Mouse (Mus musculus) heart, embryonic 13.5 days (tissue): ENCODE measurements around the gene Ccnyl1. TPM values are rescaled to one million over a fixed set of nuclear protein-coding genes. Genes with fewer than 3 reads are reported as not detected.

Source experiments
- ATAC-seq: fragments of 200-750 bp; cut with Nextera tagmentation; 2 replicates; pipeline ENCODE4 v1.8.0; 2017; ENCODE audit warnings: moderate TSS enrichment; ENCODE audit not compliant: insufficient number of reproducible peaks, low FRiP score, low TSS enrichment; ENCODE audit errors: extremely low read depth
- H3K27ac ChIP-seq: fragments of 300-500 bp; sonication (generic); replicated peaks from 2 replicates; pipeline ENCODE4 v1.5.1; 2015; ENCODE audit warnings: moderate library complexity, mild to moderate bottlenecking, inconsistent platforms
- H3K27me3 ChIP-seq: fragments of 300-500 bp; sonication (generic); replicated peaks from 2 replicates; pipeline ENCODE4 v1.6.1; 2015; ENCODE audit warnings: mild to moderate bottlenecking, inconsistent platforms
- H3K36me3 ChIP-seq: fragments of 300-500 bp; sonication (generic); 2 replicates; pipeline ENCODE4 v1.6.1; 2015; ENCODE audit warnings: mild to moderate bottlenecking, inconsistent platforms
- H3K4me1 ChIP-seq: fragments of 300-500 bp; sonication (generic); 2 replicates; pipeline ENCODE4 v1.6.1; 2015; ENCODE audit warnings: inconsistent platforms
- H3K4me2 ChIP-seq: fragments of 300-500 bp; sonication (generic); 2 replicates; pipeline ENCODE4 v1.6.1; 2015; ENCODE audit warnings: inconsistent platforms, mild to moderate bottlenecking, moderate library complexity
- H3K4me3 ChIP-seq: fragments of 300-500 bp; sonication (generic); 2 replicates; pipeline ENCODE4 v1.5.1; 2015; ENCODE audit warnings: moderate library complexity, mild to moderate bottlenecking, inconsistent platforms
- H3K9ac ChIP-seq: fragments of 300-500 bp; sonication (generic); 2 replicates; pipeline ENCODE4 v1.6.1; 2015; ENCODE audit warnings: inconsistent platforms, mild to moderate bottlenecking, moderate library complexity
- H3K9me3 ChIP-seq: fragments of 300-500 bp; sonication (generic); 2 replicates; pipeline ENCODE4 v1.6.1; 2016; ENCODE audit warnings: inconsistent platforms
- WGBS: fragments of 180-500 bp; shearing (Covaris S2); methylation state at CpG from one replicate; pipeline ENCODE4 v1.1.7; 2015; ENCODE audit warnings: mixed read lengths; 5-methylcytosine and 5-hydroxymethylcytosine counted together
- polyA plus RNA-seq: library from polyadenylated mRNA; unstranded; fragments of >200 nt; fragmentation: Nextera tagmentation; extraction: Ambion mirVana; gene quantifications from 2 replicates; pipeline ENCODE4 v1.2.1, GENCODE M21; 2015

Gene Ccnyl1
- polyA plus RNA-seq, 1 experiment from 2014 or later, result 3.9 TPM

DNA sequence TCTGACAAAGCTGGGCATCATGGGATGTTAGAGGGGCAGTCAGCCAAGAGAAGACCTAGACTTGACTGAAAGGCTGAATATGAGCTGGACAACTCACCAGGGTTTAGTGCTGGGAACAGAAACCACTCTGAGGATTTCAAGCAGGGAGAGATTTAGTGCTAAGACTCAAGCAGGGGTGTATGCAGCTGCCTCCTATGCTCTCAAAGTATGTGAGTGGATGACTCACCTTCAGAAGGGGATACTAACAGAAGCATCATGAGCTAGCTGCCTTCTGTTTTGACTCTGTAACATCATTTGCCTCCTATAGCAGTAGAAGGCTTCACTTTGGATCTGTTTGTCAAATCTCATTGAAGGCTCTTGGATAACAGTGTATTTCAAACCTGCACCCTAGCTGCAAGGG lies 54.4 kb downstream of the Ccnyl1 start:
- no peak for ATAC-seq
- Histone ChIP-seq H3K9ac (no peak overlapping the region), H3K9me3 (no peaks in the 10 kb centered on the region), H3K4me1 (peaks cover 2% of the 10 kb centered on the region), H3K36me3 (no peaks in the 10 kb centered on the region), H3K4me3 (no peak overlapping the region), H3K4me2 (no peak overlapping the region), H3K27me3 (0 out of 2 replicates have a peak, but pooled peaks cover 7% of the 10 kb centered on the region), H3K27ac (no peak overlapping the region)

DNA sequence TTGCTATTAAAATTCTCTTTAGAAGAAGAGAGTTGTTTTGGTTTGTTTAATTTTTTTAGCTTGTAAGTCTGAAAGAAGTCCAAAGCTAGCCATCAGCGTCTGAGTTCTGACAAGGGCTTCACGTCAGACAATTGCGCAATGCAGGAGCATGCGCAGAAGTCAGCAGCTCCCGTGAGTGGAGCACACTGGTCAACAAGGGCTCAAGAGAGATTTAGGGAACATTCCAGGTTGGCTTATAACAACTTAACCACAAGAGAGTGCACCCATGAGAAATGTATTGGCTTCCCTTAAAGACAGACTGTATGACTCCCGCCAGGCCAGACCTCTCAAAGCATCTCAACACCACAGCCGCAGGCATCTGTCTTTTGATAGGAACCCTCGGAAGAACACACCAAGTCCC lies 62.9 kb downstream of the Ccnyl1 start:
- Histone ChIP-seq H3K27ac (no peak overlapping the region), H3K4me3 (no peak overlapping the region), H3K4me1 (peaks cover 16% of the 10 kb centered on the region; the same call in 1 of the 2 replicates), H3K27me3 (0 out of 2 replicates have a peak, but pooled peaks cover 5% of the 10 kb centered on the region), H3K4me2 (no peak overlapping the region), H3K36me3 (no peaks in the 10 kb centered on the region), H3K9ac (no peak overlapping the region), H3K9me3 (no peaks in the 10 kb centered on the region)
- 62% methylated on average over 8 of the region's 8 CpGs for WGBS
- ATAC-seq, result no peak

DNA sequence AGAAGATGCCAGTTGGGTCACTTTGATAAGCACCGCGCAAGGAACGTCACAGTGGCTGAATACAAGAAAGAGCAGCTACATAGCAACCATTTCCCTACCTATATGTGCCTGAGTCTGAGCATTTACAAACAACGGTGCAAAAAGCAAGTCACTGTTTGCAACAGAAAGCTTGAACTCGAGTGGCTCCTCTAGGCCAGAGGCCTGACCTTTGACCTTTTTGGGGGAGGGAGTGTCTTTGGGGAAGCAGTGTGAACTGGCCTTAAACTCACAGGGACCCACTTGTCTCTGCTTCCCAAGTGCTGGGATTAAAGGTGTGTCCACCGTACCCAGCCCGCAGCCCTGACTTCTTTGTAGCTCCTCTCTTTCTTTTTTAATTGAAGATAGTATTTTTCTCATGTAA lies 63.4 kb downstream of the Ccnyl1 start:
- no peaks in the 10 kb centered on the region for H3K36me3 ChIP-seq

DNA sequence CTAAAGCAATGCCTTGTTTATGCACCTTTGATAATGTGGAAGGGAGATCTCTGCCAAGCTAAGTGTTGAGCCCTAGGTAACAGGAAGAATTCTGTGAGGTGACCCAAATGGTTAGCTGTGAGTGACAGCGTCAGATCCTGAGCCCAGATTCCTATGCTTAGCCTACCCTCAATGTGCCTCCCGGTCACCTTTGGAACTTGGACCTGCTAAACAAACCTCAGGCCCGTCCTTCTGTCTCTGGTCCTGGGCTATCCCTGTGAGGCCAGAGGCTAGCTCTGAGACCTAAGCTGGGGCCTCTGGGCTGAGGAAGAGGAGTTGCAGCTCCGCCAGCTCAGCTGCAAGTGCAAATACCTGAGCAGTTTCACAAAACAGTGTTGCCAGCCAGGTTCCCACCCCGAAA lies 64.4 kb downstream of the Ccnyl1 start:
- no peaks in the 10 kb centered on the region for H3K36me3 ChIP-seq
- H3K9ac ChIP-seq, result no peak overlapping the region
- WGBS, result 83% methylated on average over 5 of the region's 5 CpGs
- H3K4me3 ChIP-seq, result no peak overlapping the region
- H3K27me3 ChIP-seq, result no peaks in the 10 kb centered on the region
- H3K4me1 ChIP-seq, result peaks cover 16% of the 10 kb centered on the region; the same call in 1 of the 2 replicates
- no peak for ATAC-seq
- H3K9me3 ChIP-seq, result no peaks in the 10 kb centered on the region
- no peak overlapping the region for H3K27ac ChIP-seq
- H3K4me2 ChIP-seq, result no peak overlapping the region

More for the DNA sequence above, 63.4 kb downstream of the Ccnyl1 start:
- no peaks in the 10 kb centered on the region for H3K9me3 ChIP-seq
- no peak for ATAC-seq
- H3K27me3 ChIP-seq, result no peaks in the 10 kb centered on the region
- H3K9ac ChIP-seq, result no peak overlapping the region
- H3K4me2 ChIP-seq, result no peak overlapping the region
- H3K27ac ChIP-seq, result no peak overlapping the region
- peaks cover 16% of the 10 kb centered on the region; the same call in 1 of the 2 replicates for H3K4me1 ChIP-seq
- WGBS, result 65% methylated on average over 7 of the region's 7 CpGs
- no peak overlapping the region for H3K4me3 ChIP-seq

DNA sequence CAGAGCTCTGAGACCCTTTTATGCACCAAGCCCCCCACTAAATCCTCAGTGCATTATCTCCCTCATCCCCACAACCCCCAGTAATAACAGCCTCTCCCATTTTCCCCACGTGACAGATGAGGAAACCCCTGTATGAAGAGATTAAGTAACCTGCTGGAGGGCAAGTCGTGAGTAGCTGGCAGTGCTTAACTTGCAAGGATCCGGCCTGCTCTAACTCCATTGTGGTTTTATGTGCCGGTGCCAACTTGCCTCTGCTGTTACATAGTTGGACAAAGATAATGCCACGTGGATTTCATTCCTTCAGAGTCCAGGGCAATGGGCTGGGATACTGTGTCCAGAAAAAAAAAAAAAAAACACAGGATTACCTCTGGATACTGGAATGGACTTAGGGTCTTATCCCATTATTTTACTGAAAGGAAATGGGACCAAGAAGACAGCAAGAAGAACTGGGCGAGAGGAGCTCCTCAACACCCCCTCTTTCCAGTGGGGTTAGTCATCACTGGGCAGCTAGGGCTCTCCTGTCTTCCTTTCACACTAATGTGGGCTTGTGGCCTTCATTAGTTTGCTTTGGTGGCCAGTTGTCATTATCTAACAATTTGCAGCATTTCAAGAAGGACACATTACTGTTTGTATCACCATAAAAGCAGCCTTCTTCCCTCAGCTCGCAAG lies 65.8 kb downstream of the Ccnyl1 start:
- H3K4me3 ChIP-seq, result no peak overlapping the region
- no peak for ATAC-seq
- 52% methylated on average over 7 of the region's 7 CpGs for WGBS
- H3K27ac ChIP-seq, result 0 out of 2 replicates have a peak overlapping the region, but pooled peaks have one; percentile 1
- no peak overlapping the region for H3K9ac ChIP-seq
- no peak overlapping the region for H3K4me2 ChIP-seq
- H3K9me3 ChIP-seq, result no peaks in the 10 kb centered on the region
- no peaks in the 10 kb centered on the region for H3K36me3 ChIP-seq
- H3K27me3 ChIP-seq, result no peaks in the 10 kb centered on the region
- peaks cover 16% of the 10 kb centered on the region; the same call in 1 of the 2 replicates for H3K4me1 ChIP-seq

DNA sequence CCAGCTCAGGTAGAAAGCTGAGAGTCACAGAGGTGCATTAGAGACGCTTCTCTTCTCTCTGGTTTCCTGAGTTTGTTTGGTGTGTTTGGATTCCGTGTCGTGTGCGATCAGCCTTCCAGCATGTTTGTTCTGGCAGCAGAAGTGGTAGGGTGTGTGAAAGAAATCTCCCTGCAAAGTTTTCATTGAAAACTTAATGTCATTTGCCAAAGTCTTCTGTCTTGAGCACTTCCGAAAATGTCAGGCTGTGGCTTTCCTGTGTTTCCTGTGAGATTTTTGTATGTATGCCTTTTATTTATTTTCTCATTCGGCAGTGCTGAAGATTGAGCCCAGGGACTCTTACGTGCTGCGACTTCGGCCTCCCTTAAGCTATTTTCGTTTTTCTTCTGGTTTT lies 66.4 kb downstream of the Ccnyl1 start:
- no peaks in the 10 kb centered on the region for H3K9me3 ChIP-seq
- no peak overlapping the region for H3K4me3 ChIP-seq
- no peak for ATAC-seq
- peaks cover 16% of the 10 kb centered on the region; the same call in 1 of the 2 replicates for H3K4me1 ChIP-seq
- 58% methylated on average over 10 of the region's 10 CpGs for WGBS
- 0 out of 2 replicates have a peak overlapping the region, but pooled peaks have one; percentile 1 for H3K27ac ChIP-seq
- no peaks in the 10 kb centered on the region for H3K27me3 ChIP-seq
- no peak overlapping the region for H3K9ac ChIP-seq
- no peaks in the 10 kb centered on the region for H3K36me3 ChIP-seq
- H3K4me2 ChIP-seq, result no peak overlapping the region

DNA sequence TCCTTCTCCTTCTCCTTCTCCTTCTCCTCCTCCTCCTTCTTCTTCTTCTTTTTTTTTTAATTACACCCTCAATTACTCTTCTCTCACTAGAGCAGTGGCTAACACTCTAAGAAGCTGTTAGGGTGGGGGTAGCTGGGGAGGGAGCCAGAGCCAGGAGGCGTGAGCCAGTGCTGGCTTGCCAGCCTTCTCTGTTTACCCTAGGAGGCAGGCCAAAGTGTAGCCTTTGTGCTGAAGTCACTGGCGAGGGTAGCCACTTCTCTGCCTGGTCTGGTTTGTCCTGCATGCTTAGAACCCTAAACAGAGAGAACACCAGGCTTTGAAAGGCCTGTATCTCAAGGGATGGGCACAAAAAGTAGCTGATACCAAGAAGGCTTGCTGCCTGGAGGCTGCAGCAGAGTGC lies 67.0 kb downstream of the Ccnyl1 start:
- Histone ChIP-seq H3K9ac (no peak overlapping the region), H3K4me2 (no peak overlapping the region), H3K4me1 (peaks cover 16% of the 10 kb centered on the region; the same call in 1 of the 2 replicates), H3K9me3 (no peaks in the 10 kb centered on the region), H3K4me3 (no peak overlapping the region), H3K27ac (no peak overlapping the region), H3K36me3 (no peaks in the 10 kb centered on the region), H3K27me3 (no peaks in the 10 kb centered on the region)
- ATAC-seq, result no peak
- WGBS, result 33% methylated on average over 2 of the region's 2 CpGs

DNA sequence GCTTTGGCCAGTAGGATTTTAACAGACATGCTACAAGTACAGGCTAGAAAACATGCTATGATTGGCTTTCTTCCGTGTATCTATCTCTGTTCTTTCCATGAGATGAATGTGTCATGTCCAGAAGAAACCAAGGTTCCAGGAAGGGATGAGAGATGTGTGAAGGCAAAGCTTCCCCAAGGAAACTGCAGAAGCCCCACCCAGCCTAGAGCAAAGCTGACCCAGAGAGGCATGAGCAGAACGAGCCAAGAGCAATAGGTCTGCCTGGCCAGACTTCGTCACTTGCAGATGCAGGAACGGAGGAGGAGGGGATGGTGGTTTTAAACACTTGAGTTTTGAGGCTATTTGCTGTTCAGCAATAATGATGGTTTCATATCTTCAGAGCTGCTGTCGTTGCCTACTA lies 67.5 kb downstream of the Ccnyl1 start:
- H3K9ac ChIP-seq, result no peak overlapping the region
- no peak overlapping the region for H3K4me3 ChIP-seq
- H3K9me3 ChIP-seq, result no peaks in the 10 kb centered on the region
- no peak overlapping the region for H3K27ac ChIP-seq
- H3K4me1 ChIP-seq, result peaks cover 16% of the 10 kb centered on the region; the same call in 1 of the 2 replicates
- H3K36me3 ChIP-seq, result no peaks in the 10 kb centered on the region
- no peaks in the 10 kb centered on the region for H3K27me3 ChIP-seq
- no peak overlapping the region for H3K4me2 ChIP-seq
- 67% methylated on average over 5 of the region's 5 CpGs for WGBS
- no peak for ATAC-seq

DNA sequence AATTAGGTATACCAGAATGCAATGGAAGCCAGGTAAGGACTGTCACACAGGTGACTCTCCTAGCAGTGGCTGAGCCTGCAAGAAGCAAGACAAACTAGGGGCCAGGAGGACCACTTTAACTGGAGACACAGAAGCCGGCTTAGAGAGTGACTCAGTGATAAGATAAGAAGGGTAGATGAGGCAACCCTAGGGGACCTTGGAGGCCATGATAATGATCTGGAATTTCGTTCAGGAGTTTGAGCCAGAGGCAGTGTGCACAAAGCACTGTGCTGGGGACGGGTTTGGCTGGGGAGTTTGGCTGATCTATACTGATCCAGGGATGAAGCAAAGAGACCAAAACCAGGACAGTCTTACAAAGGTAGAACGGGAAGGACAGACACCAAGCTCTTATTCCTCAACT lies 71.4 kb downstream of the Ccnyl1 start:
- WGBS, result 33% methylated on average over 4 of the region's 4 CpGs
- no peak overlapping the region for H3K9ac ChIP-seq
- H3K27ac ChIP-seq, result no peak overlapping the region
- no peak overlapping the region for H3K4me3 ChIP-seq
- H3K36me3 ChIP-seq, result no peaks in the 10 kb centered on the region
- no peak overlapping the region for H3K4me2 ChIP-seq
- no peaks in the 10 kb centered on the region for H3K9me3 ChIP-seq
- H3K27me3 ChIP-seq, result no peaks in the 10 kb centered on the region
- peaks cover 5% of the 10 kb centered on the region; the same call in 1 of the 2 replicates for H3K4me1 ChIP-seq
- ATAC-seq, result no peak

DNA sequence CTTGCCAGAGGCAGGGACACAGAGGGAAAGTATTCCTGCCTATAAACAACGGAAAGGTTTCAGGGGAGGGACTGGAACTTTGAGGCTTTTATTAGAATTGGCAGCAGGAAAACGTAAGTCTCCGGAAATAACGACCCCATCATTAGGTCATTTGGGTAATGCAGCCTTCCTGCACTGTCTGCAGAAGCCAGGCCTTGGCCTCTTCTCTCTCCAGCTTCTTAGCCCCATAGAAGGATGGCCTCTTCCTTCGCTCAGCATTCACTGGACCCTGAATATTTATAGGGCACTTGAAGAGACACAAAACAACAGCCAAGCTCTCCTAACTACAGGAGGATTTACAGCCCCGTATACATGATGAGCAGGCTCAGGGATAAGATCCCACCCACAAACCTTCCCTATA lies 79.9 kb downstream of the Ccnyl1 start:
- no peak overlapping the region for H3K4me2 ChIP-seq
- H3K4me3 ChIP-seq, result no peak overlapping the region
- ATAC-seq, result no peak
- no peak overlapping the region for H3K27ac ChIP-seq
- H3K9me3 ChIP-seq, result no peaks in the 10 kb centered on the region
- no peak overlapping the region for H3K9ac ChIP-seq
- WGBS, result 50% methylated on average over 6 of the region's 6 CpGs
- no peaks in the 10 kb centered on the region for H3K27me3 ChIP-seq
- 0 out of 2 replicates have a peak, but pooled peaks cover 4% of the 10 kb centered on the region for H3K4me1 ChIP-seq
- H3K36me3 ChIP-seq, result no peaks in the 10 kb centered on the region

DNA sequence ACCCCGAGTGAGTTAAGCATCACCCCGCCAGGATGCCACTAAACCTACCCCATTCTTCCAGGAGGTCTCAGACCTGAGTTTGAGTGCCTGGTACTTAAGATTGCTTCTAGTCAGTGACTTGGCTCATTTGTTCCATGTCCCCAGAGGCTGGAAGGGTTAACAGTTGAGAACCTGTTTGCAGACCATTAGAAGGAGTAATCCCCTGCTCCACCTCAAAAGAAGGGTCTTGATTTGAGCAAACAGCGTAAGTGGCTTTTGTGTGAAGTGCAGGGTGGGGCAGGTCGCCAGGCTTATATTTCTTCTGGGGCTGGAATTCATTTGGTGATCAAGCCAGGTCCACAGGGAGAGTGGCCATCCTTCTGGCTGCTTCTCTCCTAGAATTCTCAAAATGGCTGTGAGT lies 83.0 kb downstream of the Ccnyl1 start:
- no peaks in the 10 kb centered on the region for H3K27me3 ChIP-seq
- H3K9ac ChIP-seq, result no peak overlapping the region
- H3K4me3 ChIP-seq, result no peak overlapping the region
- H3K36me3 ChIP-seq, result no peaks in the 10 kb centered on the region
- 75% methylated on average over 4 of the region's 4 CpGs for WGBS
- H3K4me2 ChIP-seq, result no peak overlapping the region
- H3K9me3 ChIP-seq, result no peaks in the 10 kb centered on the region
- no peak for ATAC-seq
- H3K4me1 ChIP-seq, result 0 out of 2 replicates have a peak, but pooled peaks cover 4% of the 10 kb centered on the region
- H3K27ac ChIP-seq, result no peak overlapping the region
